Mouse (Mus musculus): Measurements from ENCODE around the gene Kansl3.

The Kansl3 gene

GRCm38 (mm10) chr1:36323746-36324448 lies 45.1 kb downstream of the Kansl3 start:
- in situ Hi-C loops (cut with MboI; ENCODE audit: low pct_unique_long_range_greater_than_20kb in 1 of 2, low sequenced_read_pairs in 2 of 2, unreplicated experiment in 1 of 2): no loop called here

GRCm38 (mm10) chr1:36323076-36323475 lies 45.9 kb downstream of the Kansl3 start:
- in situ Hi-C loops (cut with MboI; ENCODE audit: low pct_unique_long_range_greater_than_20kb in 1 of 2, low sequenced_read_pairs in 2 of 2, unreplicated experiment in 1 of 2): no loop called here

- in situ Hi-C loops (cut with MboI; ENCODE audit: low pct_unique_long_range_greater_than_20kb in 1 of 2, low sequenced_read_pairs in 2 of 2, unreplicated experiment in 1 of 2): no loop called here
Observed at GRCm38 (mm10) chr1:36321829-36322573, 47.0 kb downstream of the Kansl3 start.

- in situ Hi-C loops (cut with MboI; ENCODE audit: low pct_unique_long_range_greater_than_20kb in 1 of 2, low sequenced_read_pairs in 2 of 2, unreplicated experiment in 1 of 2): no loop called here
Observed at GRCm38 (mm10) chr1:36321164-36321563, 47.8 kb downstream of the Kansl3 start.

- in situ Hi-C loops (cut with MboI; ENCODE audit: low pct_unique_long_range_greater_than_20kb in 1 of 2, low sequenced_read_pairs in 2 of 2, unreplicated experiment in 1 of 2): no loop called here
Observed at GRCm38 (mm10) chr1:36315776-36316100, 53.2 kb downstream of the Kansl3 start.

GRCm38 (mm10) chr1:36314959-36315775 lies 53.8 kb downstream of the Kansl3 start:
- in situ Hi-C loops (cut with MboI; ENCODE audit: low pct_unique_long_range_greater_than_20kb in 1 of 2, low sequenced_read_pairs in 2 of 2, unreplicated experiment in 1 of 2): no loop called here

GRCm38 (mm10) chr1:36309498-36309901 lies 59.5 kb downstream of the Kansl3 start:
- in situ Hi-C loops (cut with MboI; ENCODE audit: low pct_unique_long_range_greater_than_20kb in 1 of 2, low sequenced_read_pairs in 2 of 2, unreplicated experiment in 1 of 2): no loop called here

- in situ Hi-C loops (cut with MboI; ENCODE audit: low pct_unique_long_range_greater_than_20kb in 1 of 2, low sequenced_read_pairs in 2 of 2, unreplicated experiment in 1 of 2): no loop called here
Observed at GRCm38 (mm10) chr1:36308966-36309475, 60.0 kb downstream of the Kansl3 start.

- in situ Hi-C loops (cut with MboI; ENCODE audit: low pct_unique_long_range_greater_than_20kb in 1 of 2, low sequenced_read_pairs in 2 of 2, unreplicated experiment in 1 of 2): no loop called here
Observed at GRCm38 (mm10) chr1:36308451-36308901, 60.5 kb downstream of the Kansl3 start.

- in situ Hi-C loops (cut with MboI; ENCODE audit: low pct_unique_long_range_greater_than_20kb in 1 of 2, low sequenced_read_pairs in 2 of 2, unreplicated experiment in 1 of 2): no loop called here
Observed at GRCm38 (mm10) chr1:36307495-36308280, 61.3 kb downstream of the Kansl3 start, which contains the start of gene Arid5a. Arid5a (plus strand) TSS chr1:36307733.

- in situ Hi-C loops (cut with MboI; ENCODE audit: low pct_unique_long_range_greater_than_20kb in 1 of 2, low sequenced_read_pairs in 2 of 2, unreplicated experiment in 1 of 2): no loop called here
Observed at GRCm38 (mm10) chr1:36307121-36307494, 61.9 kb downstream of the Kansl3 start.

GRCm38 (mm10) chr1:36306120-36306519 lies 62.9 kb downstream of the Kansl3 start:
- in situ Hi-C loops (cut with MboI; ENCODE audit: low pct_unique_long_range_greater_than_20kb in 1 of 2, low sequenced_read_pairs in 2 of 2, unreplicated experiment in 1 of 2): no loop called here

- in situ Hi-C loops (cut with MboI; ENCODE audit: low pct_unique_long_range_greater_than_20kb in 1 of 2, low sequenced_read_pairs in 2 of 2, unreplicated experiment in 1 of 2): no loop called here
Observed at GRCm38 (mm10) chr1:36304764-36305163, 64.2 kb downstream of the Kansl3 start.

GRCm38 (mm10) chr1:36303381-36304320 lies 65.3 kb downstream of the Kansl3 start:
- in situ Hi-C loops (cut with MboI; ENCODE audit: low pct_unique_long_range_greater_than_20kb in 1 of 2, low sequenced_read_pairs in 2 of 2, unreplicated experiment in 1 of 2): no loop called here

- in situ Hi-C loops (cut with MboI; ENCODE audit: low pct_unique_long_range_greater_than_20kb in 1 of 2, low sequenced_read_pairs in 2 of 2, unreplicated experiment in 1 of 2): no loop called here
Observed at GRCm38 (mm10) chr1:36302957-36303356, 66.0 kb downstream of the Kansl3 start.

- in situ Hi-C loops (cut with MboI; ENCODE audit: low pct_unique_long_range_greater_than_20kb in 1 of 2, low sequenced_read_pairs in 2 of 2, unreplicated experiment in 1 of 2): no loop called here
Observed at GRCm38 (mm10) chr1:36302273-36302672, 66.7 kb downstream of the Kansl3 start.

GRCm38 (mm10) chr1:36300486-36300885 lies 68.5 kb downstream of the Kansl3 start:
- in situ Hi-C loops (cut with MboI; ENCODE audit: low pct_unique_long_range_greater_than_20kb in 1 of 2, low sequenced_read_pairs in 2 of 2, unreplicated experiment in 1 of 2): no loop called here

Measured in mouse embryonic stem cell (cell line).